Mouse (Mus musculus) cortical plate, adult 2 months (tissue): ENCODE results near the gene Mcf2. TPM values are rescaled to one million over a fixed set of nuclear protein-coding genes. Genes with fewer than 3 reads are reported as not detected.

ENCODE experiments used
- H3K27ac ChIP-seq: fragments of 200-500 bp; 2 replicates; pipeline ENCODE4 v1.5.1; 2012; ENCODE audit warnings: low read length, control low read depth, inconsistent platforms; ENCODE audit not compliant: insufficient read depth
- H3K4me1 ChIP-seq: fragments of 200-500 bp; 2 replicates; pipeline ENCODE4 v1.6.1; 2011; ENCODE audit warnings: low read length; ENCODE audit not compliant: control insufficient read depth, insufficient read depth
- H3K4me3 ChIP-seq: fragments of 200-500 bp; 2 replicates; pipeline ENCODE4 v1.5.1; 2011; ENCODE audit warnings: mild to moderate bottlenecking, low read length, control low read depth; ENCODE audit not compliant: insufficient read depth
- CTCF ChIP-seq: fragments of 200-500 bp; IDR thresholded peaks from 2 replicates; pipeline ENCODE4 v1.5.1; 2011; ENCODE audit warnings: mild to moderate bottlenecking, control low read depth, low read length; ENCODE audit not compliant: insufficient read depth; ENCODE audit errors: extremely low read depth
- POLR2A ChIP-seq: fragments of 200-500 bp; IDR thresholded peaks from 2 replicates; pipeline ENCODE4 v1.6.1; 2011; ENCODE audit warnings: mild to moderate bottlenecking, low read length, control low read depth; ENCODE audit not compliant: insufficient read depth; ENCODE audit errors: extremely low read depth
- polyA plus RNA-seq: library from polyadenylated mRNA; depleted of rRNA; stranded (reverse); fragments of >200 nt; gene quantifications from 2 replicates; pipeline ENCODE4 v1.2.3, GENCODE M21; 2012; rRNA removed

The Mcf2 gene
- polyA plus RNA-seq, 1 experiment, result 3.4 TPM

- no peak overlapping the region for H3K27ac ChIP-seq
- no peak overlapping the region for H3K4me3 ChIP-seq
- TF ChIP-seq POLR2A (no peak), CTCF (no peak)
- H3K4me1 ChIP-seq, result no peaks in the 10 kb centered on the region
Observed at GRCm38 (mm10) chrX:60054745-60055144, 124.1 kb downstream of the Mcf2 start.

- Histone ChIP-seq H3K4me3 (no peak overlapping the region), H3K27ac (no peak overlapping the region), H3K4me1 (no peaks in the 10 kb centered on the region)
- TF ChIP-seq POLR2A (no peak), CTCF (peak; percentile 39; the same call in 1 of the 2 replicates)
Observed at GRCm38 (mm10) chrX:60026654-60027053, 152.2 kb downstream of the Mcf2 start.

GRCm38 (mm10) chrX:60021595-60021994, 157.3 kb downstream of the Mcf2 start:
- no peaks in the 10 kb centered on the region for H3K4me1 ChIP-seq
- H3K4me3 ChIP-seq, result no peak overlapping the region
- TF ChIP-seq POLR2A, result no peak
- TF ChIP-seq CTCF, result no peak
- no peak overlapping the region for H3K27ac ChIP-seq

- no peak for TF ChIP-seq POLR2A
- H3K4me1 ChIP-seq, result no peaks in the 10 kb centered on the region
- no peak overlapping the region for H3K4me3 ChIP-seq
- no peak overlapping the region for H3K27ac ChIP-seq
Observed at GRCm38 (mm10) chrX:60021007-60021406, 157.9 kb downstream of the Mcf2 start.

GRCm38 (mm10) chrX:60014588-60014987, 164.3 kb downstream of the Mcf2 start:
- Histone ChIP-seq H3K4me1 (no peaks in the 10 kb centered on the region), H3K4me3 (no peak overlapping the region), H3K27ac (no peak overlapping the region)
- TF ChIP-seq CTCF (no peak), POLR2A (no peak)

GRCm38 (mm10) chrX:60013084-60013676, 165.7 kb downstream of the Mcf2 start:
- Histone ChIP-seq H3K27ac (no peak overlapping the region), H3K4me1 (no peaks in the 10 kb centered on the region), H3K4me3 (no peak overlapping the region)
- TF ChIP-seq POLR2A, result no peak
- TF ChIP-seq CTCF, result peak; percentile 38; the same call in 1 of the 2 replicates

Other genes with a start within 250 kb of the Mcf2 start
- 0.17 and 0.21 TPM in 2 replicates for gene F9, start 179.6 kb downstream of the Mcf2 start, polyA plus RNA-seq